Mouse (Mus musculus): ENCODE measurements around the gene Col17a1. TPM values are rescaled to one million over a fixed set of nuclear protein-coding genes. Genes with fewer than 3 reads are reported as not detected.

The Col17a1 gene
- polyA plus RNA-seq, 1 experiment from 2014 or later, result 0.22 TPM

DNA sequence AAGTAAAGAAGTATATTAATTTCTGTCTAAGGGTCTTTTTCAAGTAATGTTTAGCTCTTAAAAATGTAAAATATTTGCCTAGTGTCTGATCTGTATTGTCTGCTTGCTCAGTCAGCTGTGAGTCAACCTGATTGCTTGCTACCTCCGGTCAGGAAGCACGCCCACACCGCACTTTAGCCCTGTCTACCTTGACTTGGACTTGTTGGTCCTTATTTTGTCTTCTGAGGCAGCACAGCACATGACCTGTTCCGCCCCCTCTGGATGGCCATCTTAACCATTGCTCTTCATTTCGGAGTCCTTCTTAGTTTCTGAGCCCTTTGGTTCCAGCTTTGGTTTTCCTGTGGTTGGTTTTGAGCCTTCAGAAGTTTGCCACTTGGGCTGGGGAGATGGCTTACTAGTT, 60.1 kb downstream of the Col17a1 start:
- H3K27ac ChIP-seq (replicated peaks), result no peak overlapping the region
- peaks cover 18% of the 10 kb centered on the region for H3K36me3 ChIP-seq
- no peak overlapping the region for H3K4me3 ChIP-seq
- peaks cover 11% of the 10 kb centered on the region for H3K4me1 ChIP-seq (replicated peaks)
- ATAC-seq (ENCODE audit: low read depth), result no peak
- no peak overlapping the region for H3K9ac ChIP-seq
- 94% methylated on average over 5 of the region's 5 CpGs for WGBS
- H3K27me3 ChIP-seq, result no peaks in the 10 kb centered on the region
- H3K9me3 ChIP-seq, result no peaks in the 10 kb centered on the region
- H3K4me2 ChIP-seq, result no peak overlapping the region

DNA sequence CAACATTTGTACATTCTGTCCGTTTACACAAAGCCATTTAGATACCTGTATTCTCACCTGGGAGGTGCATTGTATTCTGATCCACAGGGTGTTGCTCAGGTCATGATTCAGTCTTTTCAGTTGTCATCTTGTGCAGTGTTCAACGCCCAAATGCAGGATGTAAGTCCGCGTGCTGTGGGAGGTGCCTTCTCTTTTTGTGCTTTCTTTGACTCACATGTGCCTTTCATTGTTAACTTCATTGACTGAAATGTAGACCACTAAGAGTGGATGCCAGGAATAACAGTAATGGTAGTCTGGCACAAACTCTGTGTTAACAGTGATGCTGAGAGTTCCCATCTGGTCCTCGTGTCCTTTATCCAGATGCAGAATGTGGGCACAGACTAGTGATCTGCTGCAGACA, 61.5 kb downstream of the Col17a1 start:
- Histone ChIP-seq H3K27ac (replicated peaks) (no peak overlapping the region), H3K9me3 (no peaks in the 10 kb centered on the region), H3K4me2 (no peak overlapping the region), H3K9ac (no peak overlapping the region), H3K4me1 (replicated peaks) (peaks cover 13% of the 10 kb centered on the region), H3K36me3 (peaks cover 17% of the 10 kb centered on the region; the same call in 1 of the 2 replicates), H3K27me3 (no peaks in the 10 kb centered on the region), H3K4me3 (no peak overlapping the region)
- no peak for ATAC-seq (ENCODE audit: low read depth)
- WGBS, result 84% methylated on average over 5 of the region's 5 CpGs

DNA sequence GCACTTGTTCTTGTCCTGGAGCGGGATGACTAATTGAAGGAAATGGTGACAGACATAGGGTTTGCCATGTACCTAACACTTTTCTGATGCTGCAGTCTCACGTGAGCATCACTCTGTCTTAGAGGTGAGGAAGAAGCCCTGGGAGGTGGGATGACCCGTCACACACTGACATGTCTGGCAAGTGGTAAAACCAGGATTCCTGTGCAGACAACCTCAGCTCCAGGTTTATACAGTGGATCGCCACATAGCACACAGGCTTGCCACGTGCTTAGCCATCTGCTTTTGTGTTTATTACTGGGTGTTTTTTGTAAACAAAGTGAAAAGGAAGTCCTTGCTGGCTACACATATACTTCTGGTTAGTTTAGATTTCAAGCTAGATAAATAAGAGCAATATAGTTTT, 62.8 kb downstream of the Col17a1 start:
- Histone ChIP-seq H3K4me1 (replicated peaks) (peaks cover 24% of the 10 kb centered on the region), H3K9me3 (no peaks in the 10 kb centered on the region), H3K4me2 (no peak overlapping the region), H3K9ac (no peak overlapping the region), H3K36me3 (peaks cover 21% of the 10 kb centered on the region; the same call in 1 of the 2 replicates), H3K27ac (replicated peaks) (no peak overlapping the region), H3K4me3 (no peak overlapping the region), H3K27me3 (no peaks in the 10 kb centered on the region)
- WGBS, result 79% methylated on average over 5 of the region's 5 CpGs
- no peak for ATAC-seq (ENCODE audit: low read depth)

DNA sequence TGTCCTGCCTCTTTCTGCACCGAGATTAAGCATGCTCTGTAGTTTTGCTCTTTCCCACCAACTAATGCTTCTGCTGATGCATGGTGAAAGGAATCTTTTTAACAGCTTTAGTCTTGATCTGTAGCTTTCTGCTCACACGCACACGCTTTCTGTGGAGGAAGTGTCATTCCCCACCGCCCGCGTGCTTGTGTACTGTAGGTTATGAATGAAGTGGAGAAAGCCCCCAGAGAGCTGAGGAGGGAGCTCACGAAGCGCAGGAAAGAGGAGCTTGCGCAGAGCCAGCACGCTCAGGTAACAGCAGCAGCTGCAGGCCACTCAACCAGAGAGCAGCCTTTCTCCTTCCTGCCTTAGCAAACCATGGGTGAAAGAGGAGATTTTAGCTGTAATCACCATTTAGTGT, 64.4 kb downstream of the Col17a1 start:
- 65% methylated on average over 10 of the region's 10 CpGs for WGBS
- peaks cover 36% of the 10 kb centered on the region for H3K36me3 ChIP-seq
- H3K9me3 ChIP-seq, result no peaks in the 10 kb centered on the region
- H3K9ac ChIP-seq, result no peak overlapping the region
- peak overlapping the region; percentile 25 for H3K4me2 ChIP-seq
- no peak overlapping the region for H3K4me3 ChIP-seq
- ATAC-seq (ENCODE audit: low read depth), result no peak
- no peaks in the 10 kb centered on the region for H3K27me3 ChIP-seq
- peaks cover 24% of the 10 kb centered on the region for H3K4me1 ChIP-seq (replicated peaks)
- H3K27ac ChIP-seq (replicated peaks), result peak overlapping the region; percentile 24; the same call in 1 of the 2 replicates

DNA sequence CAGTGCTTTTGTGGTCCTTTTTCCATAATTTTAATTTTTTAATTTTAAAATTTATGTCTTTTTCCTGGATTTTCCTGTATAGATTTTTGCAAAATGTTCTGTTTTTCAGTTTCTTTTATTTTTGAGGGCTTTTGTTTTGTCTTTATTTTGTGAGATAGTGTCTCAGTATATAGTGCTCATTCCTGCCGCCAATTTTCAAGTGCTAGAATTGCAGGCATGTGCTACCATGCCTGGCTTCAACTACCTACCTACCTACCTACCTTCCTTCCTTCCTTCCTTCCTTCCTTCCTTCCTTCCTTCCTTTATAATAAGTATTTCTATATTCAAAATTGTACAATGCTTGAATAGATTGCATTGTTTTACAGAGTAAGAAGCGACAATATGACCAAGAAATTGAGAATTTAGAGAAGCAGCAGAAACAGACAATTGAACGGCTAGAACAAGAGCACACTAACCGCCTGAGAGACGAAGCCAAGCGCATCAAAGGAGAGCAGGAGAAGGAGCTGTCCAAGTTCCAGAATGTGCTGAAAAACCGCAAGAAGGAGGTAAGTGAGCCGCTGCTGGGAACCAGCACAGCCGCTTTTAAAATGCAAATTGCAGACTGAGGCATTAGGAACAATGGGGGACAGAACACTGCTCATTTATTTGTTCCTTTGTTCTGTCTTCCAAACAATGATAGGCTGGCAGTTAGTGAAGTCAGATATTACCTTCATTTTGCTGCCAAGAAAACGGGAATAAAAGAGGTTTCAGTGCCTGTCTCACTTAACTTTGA, 66.8 kb downstream of the Col17a1 start:
- peak overlapping the region; percentile 24 for H3K4me2 ChIP-seq
- peak overlapping the region; percentile 76 for H3K27ac ChIP-seq (replicated peaks)
- H3K4me3 ChIP-seq, result no peak overlapping the region
- H3K9ac ChIP-seq, result peak overlapping the region; percentile 38; the same call in 1 of the 2 replicates
- no peaks in the 10 kb centered on the region for H3K9me3 ChIP-seq
- H3K27me3 ChIP-seq, result no peaks in the 10 kb centered on the region
- peaks cover 44% of the 10 kb centered on the region for H3K36me3 ChIP-seq
- 25% methylated on average over 10 of the region's 10 CpGs for WGBS
- ATAC-seq (ENCODE audit: low read depth), result no peak
- peaks cover 24% of the 10 kb centered on the region for H3K4me1 ChIP-seq (replicated peaks)

DNA sequence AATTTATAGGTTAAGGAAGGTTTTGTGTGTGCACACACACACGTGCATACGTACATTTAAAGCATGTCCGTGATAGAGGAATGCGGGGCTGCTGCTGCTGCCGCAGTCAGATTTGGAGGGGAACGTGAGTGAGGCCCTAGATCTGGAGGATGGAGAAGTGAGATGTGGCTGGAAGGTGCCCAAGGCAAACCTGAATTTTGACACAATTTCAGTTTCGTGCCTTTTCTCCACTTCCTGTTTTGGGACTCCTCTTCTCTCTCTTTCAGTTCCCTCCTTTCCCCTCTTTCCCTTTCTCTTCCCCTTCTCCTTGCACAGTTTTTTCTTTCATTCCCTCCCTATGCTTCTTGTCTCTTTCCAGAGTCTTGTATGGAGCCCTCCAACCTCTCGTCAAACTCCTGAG, 70.4 kb downstream of the Col17a1 start:
- Histone ChIP-seq H3K4me3 (no peak overlapping the region), H3K4me2 (no peak overlapping the region), H3K27me3 (no peaks in the 10 kb centered on the region), H3K9ac (no peak overlapping the region), H3K27ac (replicated peaks) (no peak overlapping the region), H3K4me1 (replicated peaks) (peaks cover 14% of the 10 kb centered on the region; the same call in 1 of the 2 replicates), H3K9me3 (no peaks in the 10 kb centered on the region), H3K36me3 (peaks cover 70% of the 10 kb centered on the region)
- 83% methylated on average over 8 of the region's 8 CpGs for WGBS
- ATAC-seq (ENCODE audit: low read depth), result no peak

DNA sequence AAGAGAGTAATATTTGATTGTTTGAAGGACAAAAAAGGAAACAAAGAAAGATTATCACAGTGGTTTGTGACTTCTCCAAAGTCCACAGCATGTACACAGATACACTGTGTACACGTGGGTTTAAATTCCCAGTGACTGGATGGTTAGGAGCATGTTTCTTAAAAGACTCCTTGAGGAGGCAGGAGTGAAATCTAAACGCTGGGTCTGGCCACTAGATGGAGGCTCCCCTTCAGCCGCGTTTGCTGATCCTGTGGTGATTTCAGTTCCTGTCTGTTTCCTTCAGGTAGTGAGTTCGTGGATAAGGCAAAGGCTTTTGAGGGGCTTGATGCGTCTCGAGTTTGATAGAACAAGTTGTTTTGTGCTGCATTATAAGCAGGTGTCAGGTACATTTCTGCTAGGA, 78.5 kb downstream of the Col17a1 start:
- H3K4me1 ChIP-seq (replicated peaks), result no peaks in the 10 kb centered on the region
- no peak for ATAC-seq (ENCODE audit: low read depth)
- peaks cover 34% of the 10 kb centered on the region for H3K36me3 ChIP-seq
- H3K27me3 ChIP-seq, result no peaks in the 10 kb centered on the region
- no peak overlapping the region for H3K27ac ChIP-seq (replicated peaks)
- no peak overlapping the region for H3K9ac ChIP-seq
- H3K4me3 ChIP-seq, result no peak overlapping the region
- H3K4me2 ChIP-seq, result no peak overlapping the region
- no peaks in the 10 kb centered on the region for H3K9me3 ChIP-seq
- 57% methylated on average over 7 of the region's 7 CpGs for WGBS

DNA sequence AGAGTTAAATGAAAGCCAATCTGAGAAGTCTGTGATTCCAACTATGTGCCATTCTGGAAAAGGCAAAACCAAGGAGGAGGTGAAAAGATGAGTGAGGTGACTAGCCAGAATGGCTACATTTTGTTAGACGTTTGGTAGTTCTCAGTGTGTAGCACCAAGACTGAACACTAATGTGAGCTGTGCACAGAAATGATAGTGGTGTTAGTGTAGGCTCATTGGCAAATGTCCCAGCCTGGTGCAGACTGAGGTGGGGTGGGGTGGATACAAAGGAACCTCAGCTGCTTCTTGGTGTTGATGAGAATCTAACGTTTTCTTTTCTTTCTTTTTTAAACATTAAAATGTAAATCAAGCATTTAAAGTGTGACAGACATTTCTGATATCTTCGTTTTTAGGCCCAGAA, 83.4 kb downstream of the Col17a1 start:
- no peak for ATAC-seq (ENCODE audit: low read depth)
- WGBS, result 57% methylated on average over 3 of the region's 3 CpGs
- peaks cover 6% of the 10 kb centered on the region; the same call in 1 of the 2 replicates for H3K36me3 ChIP-seq

More for the DNA sequence above, 83.4 kb downstream of the Col17a1 start:
- Histone ChIP-seq H3K27ac (replicated peaks) (no peak overlapping the region), H3K4me2 (no peak overlapping the region), H3K9ac (no peak overlapping the region), H3K4me1 (replicated peaks) (no peaks in the 10 kb centered on the region), H3K27me3 (no peaks in the 10 kb centered on the region), H3K9me3 (no peaks in the 10 kb centered on the region), H3K4me3 (no peak overlapping the region)

Other genes with a start within 250 kb of the Col17a1 start
- gene Sh3pxd2a, start 227.7 kb downstream of the Col17a1 start, polyA plus RNA-seq (2015; fragmentation: Nextera tagmentation; extraction: Ambion mirVana), result 3.2 and 5.0 TPM in 2 replicates
- 33.0 and 34.0 TPM in 2 replicates for gene Stn1, start 154.6 kb downstream of the Col17a1 start, polyA plus RNA-seq (2015; fragmentation: Nextera tagmentation; extraction: Ambion mirVana)
- gene Slk, start 112.4 kb downstream of the Col17a1 start, polyA plus RNA-seq (2015; fragmentation: Nextera tagmentation; extraction: Ambion mirVana), result 6.9 and 8.7 TPM in 2 replicates
- gene Sfr1, start 39.6 kb upstream of the Col17a1 start, polyA plus RNA-seq (2015; fragmentation: Nextera tagmentation; extraction: Ambion mirVana), result 186 and 213 TPM in 2 replicates
- gene Gsto1, start 162.9 kb upstream of the Col17a1 start, polyA plus RNA-seq (2015; fragmentation: Nextera tagmentation; extraction: Ambion mirVana), result 137 and 142 TPM in 2 replicates
- 1.0 and 1.3 TPM in 2 replicates for gene Gsto2, start 173.4 kb upstream of the Col17a1 start, polyA plus RNA-seq (2015; fragmentation: Nextera tagmentation; extraction: Ambion mirVana)
- gene Cfap43, start 227.2 kb upstream of the Col17a1 start, polyA plus RNA-seq (2015; fragmentation: Nextera tagmentation; extraction: Ambion mirVana), result 0.28 and 0.47 TPM in 2 replicates
- gene Itprip, start 227.2 kb upstream of the Col17a1 start, polyA plus RNA-seq (2015; fragmentation: Nextera tagmentation; extraction: Ambion mirVana), result 7.0 and 8.1 TPM in 2 replicates
- gene Cfap58, start 245.6 kb upstream of the Col17a1 start, polyA plus RNA-seq (2015; fragmentation: Nextera tagmentation; extraction: Ambion mirVana), result 0.47 and 0.62 TPM in 2 replicates

All from neural tube, embryonic 13.5 days (tissue).